Mouse (Mus musculus) midbrain, embryonic 11.5 days (tissue): ENCODE measurements around the gene Espn. TPM values are rescaled to one million over a fixed set of nuclear protein-coding genes. Genes with fewer than 3 reads are reported as not detected.

ENCODE experiments used
- ATAC-seq: fragments of 200-750 bp; cut with Nextera tagmentation; 2 replicates; pipeline ENCODE4 v1.8.0; 2017; ENCODE audit warnings: moderate TSS enrichment, moderate library complexity; ENCODE audit not compliant: low FRiP score
- DNase-seq: peaks from one replicate; pipeline ENCODE4 v3.0.0; 2015; ENCODE audit warnings: low spot score; ENCODE audit errors: missing footprints
- H3K27ac ChIP-seq: fragments of 300-500 bp; sonication (generic); 2 replicates; pipeline ENCODE4 v1.5.1; 2014; ENCODE audit warnings: low read depth, low read length
- H3K27me3 ChIP-seq: fragments of 300-500 bp; sonication (generic); 2 replicates; pipeline ENCODE4 v1.6.1; 2014; ENCODE audit warnings: mild to moderate bottlenecking, low read length, moderate library complexity, mixed read lengths; ENCODE audit not compliant: control insufficient read depth, insufficient read depth
- H3K36me3 ChIP-seq: fragments of 300-500 bp; sonication (generic); 2 replicates; pipeline ENCODE4 v1.6.1; 2014; ENCODE audit warnings: mild to moderate bottlenecking, low read length, moderate library complexity, mixed read lengths; ENCODE audit not compliant: control insufficient read depth, insufficient read depth
- H3K4me1 ChIP-seq: fragments of 300-500 bp; sonication (generic); 2 replicates; pipeline ENCODE4 v1.6.1; 2014; ENCODE audit warnings: low read length; ENCODE audit not compliant: control insufficient read depth, insufficient read depth
- H3K4me2 ChIP-seq: fragments of 300-500 bp; sonication (generic); 2 replicates; pipeline ENCODE4 v1.6.1; 2014; ENCODE audit warnings: mild to moderate bottlenecking, moderate library complexity
- H3K4me3 ChIP-seq: fragments of 300-500 bp; sonication (generic); 2 replicates; pipeline ENCODE4 v1.5.1; 2014; ENCODE audit warnings: low read depth, low read length
- H3K9ac ChIP-seq: fragments of 300-500 bp; sonication (generic); 2 replicates; pipeline ENCODE4 v1.6.1; 2014; ENCODE audit warnings: low read length
- H3K9me3 ChIP-seq: fragments of 300-500 bp; sonication (generic); 2 replicates; pipeline ENCODE4 v1.6.1; 2016; ENCODE audit warnings: low read length; ENCODE audit not compliant: control insufficient read depth
- WGBS: fragments of 180-500 bp; shearing (Covaris S2); extraction: QIAGEN DNeasy Blood & Tissue Kit; methylation state at CpG from one replicate; pipeline ENCODE4 v1.1.7; 2014; 5-methylcytosine and 5-hydroxymethylcytosine counted together
- polyA plus RNA-seq: library from polyadenylated mRNA; unstranded; fragments of >200 nt; fragmentation: Nextera tagmentation; extraction: Ambion mirVana; gene quantifications from 2 replicates; pipeline ENCODE4 v1.2.1, GENCODE M21; 2014

Gene Espn
- polyA plus RNA-seq, 1 experiment from 2014 or later: 0.61 TPM

DNA sequence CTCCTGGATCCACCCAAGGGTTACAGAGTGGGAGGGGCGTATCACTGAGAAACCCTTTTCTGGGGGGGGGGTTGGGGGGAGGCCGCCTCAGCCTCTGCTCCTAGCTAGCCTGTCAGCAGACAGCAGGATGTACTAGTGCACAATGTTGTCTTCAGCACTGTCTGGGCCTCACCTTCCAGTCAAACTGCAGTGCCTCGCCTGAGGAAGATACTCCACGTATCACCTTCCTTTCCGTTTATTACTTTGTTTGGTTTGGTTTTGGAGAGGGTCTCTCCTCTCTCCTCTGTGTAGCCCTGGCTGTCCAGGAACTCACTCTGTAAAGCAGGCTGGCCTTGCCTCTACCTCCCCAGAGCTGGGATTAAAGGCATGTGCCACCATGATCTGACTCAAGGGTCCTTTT is 19.0 kb downstream of the Espn start:
- Histone ChIP-seq H3K27ac (no peak overlapping the region), H3K4me3 (no peak overlapping the region), H3K4me1 (peaks cover 7% of the 10 kb centered on the region), H3K4me2 (no peak overlapping the region), H3K9me3 (no peaks in the 10 kb centered on the region), H3K27me3 (peaks cover 69% of the 10 kb centered on the region), H3K36me3 (no peaks in the 10 kb centered on the region), H3K9ac (no peak overlapping the region)
- DNase-seq: peak; percentile 82
- no peak for ATAC-seq
- 48% methylated on average over 5 of the region's 5 CpGs for WGBS

- 25% methylated on average over 10 of the region's 10 CpGs for WGBS
These were observed 19.4 kb downstream of the Espn start for GRCm38 (mm10) chr4:152132772-152133169.

GRCm38 (mm10) chr4:152131809-152132771 is 20.1 kb downstream of the Espn start:
- no peak for ATAC-seq
- Histone ChIP-seq H3K4me2 (no peak overlapping the region), H3K4me3 (no peak overlapping the region), H3K27ac (no peak overlapping the region), H3K27me3 (peaks cover 75% of the 10 kb centered on the region), H3K4me1 (peaks cover 7% of the 10 kb centered on the region), H3K36me3 (no peaks in the 10 kb centered on the region), H3K9me3 (no peaks in the 10 kb centered on the region), H3K9ac (no peak overlapping the region)
- peak; percentile 92 for DNase-seq
- WGBS: 4% methylated on average over 49 of the region's 50 CpGs

More at GRCm38 (mm10) chr4:152132772-152133169, 19.4 kb downstream of the Espn start:
- Histone ChIP-seq H3K4me3 (no peak overlapping the region), H3K4me1 (peaks cover 7% of the 10 kb centered on the region), H3K4me2 (no peak overlapping the region), H3K27me3 (peaks cover 72% of the 10 kb centered on the region), H3K9me3 (no peaks in the 10 kb centered on the region), H3K9ac (no peak overlapping the region), H3K36me3 (no peaks in the 10 kb centered on the region), H3K27ac (no peak overlapping the region)
- peak; percentile 81 for DNase-seq
- ATAC-seq: no peak

DNA sequence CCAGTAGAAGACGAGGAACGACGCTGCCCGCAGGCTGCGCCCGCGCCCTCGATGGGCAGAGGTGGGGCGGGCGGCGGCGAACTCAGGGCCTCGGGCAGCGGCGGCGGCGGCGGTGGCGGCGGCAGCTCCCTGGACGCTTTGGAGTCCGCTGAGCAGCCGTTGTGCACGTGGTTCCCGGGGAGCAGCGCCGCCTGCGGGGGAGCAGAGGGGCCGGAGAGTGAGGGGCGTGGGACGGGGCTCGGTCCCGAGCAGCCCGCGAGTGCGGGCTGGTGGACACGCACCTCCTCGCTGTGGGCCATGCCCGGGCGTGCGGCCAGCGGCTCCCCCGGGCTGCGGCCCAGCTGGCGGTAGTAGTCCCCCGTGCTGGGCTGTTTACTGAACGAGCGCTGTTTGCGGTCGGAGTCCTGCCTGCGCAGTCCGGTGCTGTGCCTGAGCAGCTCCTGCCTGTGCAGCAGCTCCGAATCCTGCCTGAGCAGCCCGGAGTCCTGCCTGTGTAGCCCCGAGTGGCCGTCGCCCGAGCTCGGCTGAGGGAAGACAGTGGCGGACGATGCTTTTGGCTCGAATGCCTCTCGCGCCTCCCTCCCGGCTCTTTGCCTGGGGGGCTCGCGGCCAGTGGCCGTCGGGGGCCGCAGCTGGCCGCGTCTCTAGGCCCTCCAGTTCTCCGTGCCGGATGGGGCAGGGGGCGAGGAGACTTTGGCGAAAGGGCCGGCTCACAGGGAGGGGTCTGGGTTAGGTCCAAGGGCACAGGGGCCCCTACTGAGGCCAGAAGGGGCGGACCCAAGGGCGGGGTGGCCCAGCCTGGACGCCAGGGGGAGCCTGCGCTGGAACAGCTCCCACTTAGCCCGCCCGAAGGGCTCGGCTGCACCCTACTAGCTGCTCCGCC is 21.2 kb downstream of the Espn start:
- DNase-seq: peak; percentile 95
- peaks cover 13% of the 10 kb centered on the region for H3K4me1 ChIP-seq
- 1% methylated on average over 80 of the region's 85 CpGs for WGBS
- H3K9ac ChIP-seq: no peak overlapping the region; the same call in 1 of the 2 replicates
- H3K27ac ChIP-seq: no peak overlapping the region
- ATAC-seq: peak; percentile 72
- peak overlapping the region; percentile 2; the same call in 1 of the 2 replicates for H3K4me3 ChIP-seq
- peak overlapping the region; percentile 29 for H3K4me2 ChIP-seq
- peaks cover 85% of the 10 kb centered on the region for H3K27me3 ChIP-seq
- H3K36me3 ChIP-seq: no peaks in the 10 kb centered on the region
- H3K9me3 ChIP-seq: no peaks in the 10 kb centered on the region

GRCm38 (mm10) chr4:152129395-152129930 is 22.7 kb downstream of the Espn start:
- H3K4me3 ChIP-seq: no peak overlapping the region
- H3K4me1 ChIP-seq: peaks cover 14% of the 10 kb centered on the region
- no peaks in the 10 kb centered on the region for H3K36me3 ChIP-seq
- DNase-seq: peak; percentile 81
- H3K9me3 ChIP-seq: no peaks in the 10 kb centered on the region
- ATAC-seq: no peak
- peaks cover 100% of the 10 kb centered on the region for H3K27me3 ChIP-seq
- no peak overlapping the region for H3K27ac ChIP-seq
- H3K4me2 ChIP-seq: no peak overlapping the region
- WGBS: 23% methylated on average over 13 of the region's 13 CpGs
- no peak overlapping the region for H3K9ac ChIP-seq

DNA sequence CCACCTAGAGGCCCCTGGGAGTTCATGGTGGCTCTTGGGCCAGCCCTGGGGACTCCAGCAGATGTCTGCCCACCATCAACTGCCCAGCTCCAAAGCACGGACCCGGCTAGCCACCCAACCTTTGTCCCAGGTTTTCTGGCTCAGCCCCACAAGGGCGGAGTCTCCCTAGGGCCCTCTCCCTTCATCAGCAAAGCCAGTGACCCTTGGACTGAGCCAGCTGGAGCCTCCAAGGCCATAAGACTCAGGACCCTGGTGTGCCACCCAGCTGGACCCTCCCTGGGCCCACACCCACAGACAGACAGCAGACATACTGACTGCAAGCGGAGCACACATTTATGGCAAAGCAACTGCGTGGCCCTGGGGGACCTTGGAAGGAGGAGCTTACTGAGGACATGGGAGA is 23.4 kb downstream of the Espn start:
- Histone ChIP-seq H3K4me3 (no peak overlapping the region), H3K27ac (no peak overlapping the region), H3K27me3 (peaks cover 100% of the 10 kb centered on the region), H3K4me2 (no peak overlapping the region), H3K36me3 (no peaks in the 10 kb centered on the region), H3K9me3 (no peaks in the 10 kb centered on the region), H3K4me1 (peaks cover 14% of the 10 kb centered on the region), H3K9ac (no peak overlapping the region)
- WGBS: 49% methylated on average over 5 of the region's 5 CpGs
- ATAC-seq (no peak), DNase-seq (peak; percentile 79)

GRCm38 (mm10) chr4:152127884-152128283 is 24.3 kb downstream of the Espn start:
- no peak overlapping the region for H3K4me2 ChIP-seq
- H3K9me3 ChIP-seq: no peaks in the 10 kb centered on the region
- H3K27me3 ChIP-seq: peaks cover 100% of the 10 kb centered on the region
- H3K4me1 ChIP-seq: peaks cover 14% of the 10 kb centered on the region
- no peaks in the 10 kb centered on the region for H3K36me3 ChIP-seq
- H3K27ac ChIP-seq: no peak overlapping the region
- no peak for ATAC-seq
- H3K4me3 ChIP-seq: no peak overlapping the region
- no peak overlapping the region for H3K9ac ChIP-seq
- no peak for DNase-seq
- WGBS: 70% methylated on average over 11 of the region's 11 CpGs

GRCm38 (mm10) chr4:152126026-152126920 is 25.9 kb downstream of the Espn start:
- H3K9ac ChIP-seq: no peak overlapping the region
- H3K9me3 ChIP-seq: no peaks in the 10 kb centered on the region
- H3K4me1 ChIP-seq: peaks cover 14% of the 10 kb centered on the region; the same call in 1 of the 2 replicates
- DNase-seq: peak; percentile 94
- no peak overlapping the region for H3K27ac ChIP-seq
- H3K4me3 ChIP-seq: peak overlapping the region; percentile 18
- peak overlapping the region; percentile 32 for H3K4me2 ChIP-seq
- peaks cover 99% of the 10 kb centered on the region for H3K27me3 ChIP-seq
- no peaks in the 10 kb centered on the region for H3K36me3 ChIP-seq
- ATAC-seq: no peak
- WGBS: 3% methylated on average over 65 of the region's 65 CpGs
